Mouse (Mus musculus): ENCODE measurements at regions not wholly inside any gene's neighbourhood (a gene's known extent, or its start where the extent isn't known, plus 50 kb on each side); places are given as distances from the start of the nearest gene placed in this dataset.

- no peak for DNase-seq
Observed at GRCm38 (mm10) chr10:71485063-71485762, 137.7 kb downstream of the Ipmk start.

- no peak for DNase-seq
Observed at GRCm38 (mm10) chr10:71489791-71490190, 142.2 kb downstream of the Ipmk start.

GRCm38 (mm10) chr10:71502096-71502495, 154.5 kb downstream of the Ipmk start:
- DNase-seq = no peak

- no peak for DNase-seq
Observed at GRCm38 (mm10) chr10:71504219-71504618, 156.7 kb downstream of the Ipmk start.

- DNase-seq = no peak
Observed at GRCm38 (mm10) chr10:71525290-71525689, 177.7 kb downstream of the Ipmk start.

GRCm38 (mm10) chr10:71533759-71534158, 186.2 kb downstream of the Ipmk start:
- DNase-seq = no peak

GRCm38 (mm10) chr10:71545489-71545888, 197.9 kb downstream of the Ipmk start:
- DNase-seq = peak in 1 of 2 experiments; percentile 9

- no peak for DNase-seq
Observed at GRCm38 (mm10) chr10:71546507-71546906, 198.9 kb downstream of the Ipmk start.

GRCm38 (mm10) chr10:71583716-71584115, 236.2 kb downstream of the Ipmk start:
- no peak for DNase-seq

- no peak for DNase-seq
Observed at GRCm38 (mm10) chr10:71598515-71598914, 251.0 kb downstream of the Ipmk start.

GRCm38 (mm10) chr10:71613736-71614135, 266.2 kb downstream of the Ipmk start:
- no peak for DNase-seq

GRCm38 (mm10) chr10:71617156-71617555, 269.6 kb downstream of the Ipmk start:
- DNase-seq = no peak

- DNase-seq = no peak
Observed at GRCm38 (mm10) chr10:71646071-71646470, 298.5 kb downstream of the Ipmk start.

GRCm38 (mm10) chr10:71657525-71657924, 310.0 kb downstream of the Ipmk start:
- no peak for DNase-seq

- no peak for DNase-seq
Observed at GRCm38 (mm10) chr10:71663545-71663944, 316.0 kb downstream of the Ipmk start.

GRCm38 (mm10) chr10:71667160-71667571, 319.6 kb downstream of the Ipmk start:
- DNase-seq = no peak

GRCm38 (mm10) chr10:71679240-71679639, 331.7 kb downstream of the Ipmk start:
- DNase-seq = no peak

- no peak for DNase-seq
Observed at GRCm38 (mm10) chr10:71713456-71713855, 365.9 kb downstream of the Ipmk start.

- no peak for DNase-seq
Observed at GRCm38 (mm10) chr10:71727746-71728145, 380.2 kb downstream of the Ipmk start.

- no peak for DNase-seq
Observed at GRCm38 (mm10) chr10:71733821-71734220, 386.3 kb downstream of the Ipmk start.

GRCm38 (mm10) chr10:71734481-71734880, 386.9 kb downstream of the Ipmk start:
- no peak for DNase-seq

- no peak for DNase-seq
Observed at GRCm38 (mm10) chr10:71738280-71738679, 390.7 kb downstream of the Ipmk start.

GRCm38 (mm10) chr10:71748557-71749493, 401.3 kb downstream of the Ipmk start:
- DNase-seq = no peak

GRCm38 (mm10) chr10:71753255-71753654, 405.7 kb downstream of the Ipmk start:
- DNase-seq = no peak

All from lung, adult 18-20 months (tissue).